ENCODE assay signal across 1 mouse cellular context in genomic region chr2:181235681-181236566, GRCm38 (mm10).
TF ChIP-seq lines count a peak whose summit lies in the region.

No protein-coding gene starts in this region.

TF ChIP-seq in CH12.LX, 34 proteins besides CTCF, POLR2A, EP300 and RAD21:
- no peak for TF ChIP-seq MAZ (IDR thresholded peaks at IDR 0.05; ENCODE audit: low read depth, low read length)
- TF ChIP-seq CHD2 (IDR thresholded peaks at IDR 0.05; ENCODE audit: low read length): no peak
- TF ChIP-seq ZC3H11A (IDR thresholded peaks at IDR 0.05; ENCODE audit: low read depth, low read length): no peak
- no peak for TF ChIP-seq KAT2A (IDR thresholded peaks at IDR 0.05; ENCODE audit: insufficient replicate concordance, low read length)
- peak; percentile 41 for TF ChIP-seq SMC3 (IDR thresholded peaks at IDR 0.05; ENCODE audit: low read depth, low read length)
